Mouse (Mus musculus) limb, embryonic 15.5 days (tissue): ENCODE data around the gene Pik3r3. TPM values are rescaled to one million over a fixed set of nuclear protein-coding genes. Genes with fewer than 3 reads are reported as not detected.
"Not testable (repeated sequence)": the region's sequence is repeated elsewhere in the genome, so short reads cannot be mapped to it uniquely, and the experiment has no call there.

Experiments
- ATAC-seq: fragments of 200-750 bp; cut with Nextera tagmentation; 2 replicates; pipeline ENCODE4 v1.8.0; 2017; ENCODE audit warnings: low read depth, moderate TSS enrichment; ENCODE audit not compliant: insufficient number of reproducible peaks, low FRiP score, low TSS enrichment
- H3K27ac ChIP-seq: fragments of 300-500 bp; sonication (generic); 2 replicates; pipeline ENCODE4 v1.5.1; 2015; ENCODE audit warnings: moderate library complexity, mild to moderate bottlenecking, inconsistent platforms
- H3K27me3 ChIP-seq: fragments of 300-500 bp; sonication (generic); 2 replicates; pipeline ENCODE4 v1.6.1; 2015; ENCODE audit warnings: inconsistent platforms
- H3K36me3 ChIP-seq: fragments of 300-500 bp; sonication (generic); 2 replicates; pipeline ENCODE4 v1.6.1; 2015; ENCODE audit warnings: inconsistent platforms
- H3K4me1 ChIP-seq: fragments of 300-500 bp; sonication (generic); 2 replicates; pipeline ENCODE4 v1.6.1; 2015; ENCODE audit warnings: inconsistent platforms
- H3K4me2 ChIP-seq: fragments of 300-500 bp; sonication (generic); 2 replicates; pipeline ENCODE4 v1.6.1; 2015; ENCODE audit warnings: mild to moderate bottlenecking, inconsistent platforms
- H3K4me3 ChIP-seq: fragments of 300-500 bp; sonication (generic); 2 replicates; pipeline ENCODE4 v1.5.1; 2015; ENCODE audit warnings: mild to moderate bottlenecking, inconsistent platforms
- H3K9ac ChIP-seq: fragments of 300-500 bp; sonication (generic); 2 replicates; pipeline ENCODE4 v1.6.1; 2015; ENCODE audit warnings: inconsistent platforms
- H3K9me3 ChIP-seq: fragments of 300-500 bp; sonication (generic); 2 replicates; pipeline ENCODE4 v1.6.1; 2016; ENCODE audit warnings: inconsistent platforms
- WGBS: fragments of 180-500 bp; shearing (Covaris S2); methylation state at CpG from one replicate; pipeline ENCODE4 v1.1.7; 2015; 5-methylcytosine and 5-hydroxymethylcytosine counted together
- polyA plus RNA-seq: library from polyadenylated mRNA; unstranded; fragments of >200 nt; fragmentation: Nextera tagmentation; extraction: Ambion mirVana; gene quantifications from 2 replicates; pipeline ENCODE4 v1.2.1, GENCODE M21; 2015

Gene Pik3r3
- polyA plus RNA-seq, 1 experiment from 2014 or later: 11.8 TPM

DNA sequence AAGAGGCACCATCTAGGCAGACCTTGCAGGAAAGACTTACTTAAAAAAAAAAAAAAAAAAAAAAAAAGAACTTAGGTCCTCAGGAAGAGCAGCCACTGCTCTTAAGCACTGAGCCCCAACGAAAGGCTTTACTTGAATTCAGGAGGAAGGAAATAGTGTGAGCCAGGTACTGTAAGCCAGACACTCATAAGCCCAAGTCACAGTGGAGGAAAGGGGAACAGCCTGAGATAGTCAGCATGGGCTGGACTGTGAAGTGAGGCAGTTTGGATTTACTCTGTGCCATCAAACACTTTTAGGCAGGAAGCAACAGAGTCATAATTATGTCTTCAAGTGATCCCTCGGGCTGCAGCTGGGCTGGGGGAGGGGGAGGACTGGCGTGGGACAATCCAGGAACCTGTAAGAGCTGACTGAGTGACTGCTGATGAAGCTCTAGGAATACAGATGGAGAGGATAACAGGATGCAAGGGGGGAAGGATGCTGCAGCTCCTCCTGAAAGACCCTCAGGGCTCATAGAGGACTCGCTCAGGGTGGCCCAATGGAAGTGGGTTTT lies 29.1 kb upstream of the Pik3r3 start:
- Histone ChIP-seq H3K4me1 (no peaks in the 10 kb centered on the region), H3K27me3 (no peaks in the 10 kb centered on the region), H3K4me3 (no peak overlapping the region), H3K36me3 (no peaks in the 10 kb centered on the region), H3K9me3 (no peaks in the 10 kb centered on the region), H3K9ac (no peak overlapping the region), H3K27ac (no peak overlapping the region), H3K4me2 (no peak overlapping the region)
- 30% methylated on average over 4 of the region's 4 CpGs for WGBS
- ATAC-seq: no peak

GRCm38 (mm10) chr4:116193583-116194383 lies 27.6 kb upstream of the Pik3r3 start:
- Histone ChIP-seq H3K36me3 (no peaks in the 10 kb centered on the region), H3K4me3 (no peak overlapping the region), H3K4me2 (no peak overlapping the region), H3K4me1 (no peaks in the 10 kb centered on the region), H3K27me3 (no peaks in the 10 kb centered on the region), H3K27ac (no peak overlapping the region), H3K9me3 (no peaks in the 10 kb centered on the region), H3K9ac (no peak overlapping the region)
- ATAC-seq: no peak
- WGBS: 65% methylated on average over 9 of the region's 9 CpGs

DNA sequence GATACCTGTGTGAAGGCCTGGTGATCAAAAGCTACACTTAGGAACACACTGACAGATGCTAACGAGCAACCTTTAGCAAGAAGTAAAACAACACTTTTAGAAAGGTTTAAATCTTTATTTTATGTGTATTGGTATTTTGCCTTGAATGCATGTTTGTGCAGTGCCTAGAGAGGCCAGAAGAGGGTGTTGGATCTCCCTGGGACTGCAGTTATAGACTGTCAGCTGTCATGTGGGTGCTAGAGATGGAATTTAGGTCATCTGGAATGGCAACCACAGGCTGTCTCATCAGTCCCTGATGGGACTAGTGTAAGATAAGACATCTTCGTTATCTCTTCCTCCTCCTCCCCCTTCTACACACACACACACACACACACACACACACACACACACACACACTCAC lies 23.0 kb upstream of the Pik3r3 start:
- Histone ChIP-seq H3K27me3 (no peaks in the 10 kb centered on the region), H3K9ac (no peak overlapping the region), H3K4me1 (no peaks in the 10 kb centered on the region), H3K4me3 (no peak overlapping the region), H3K4me2 (no peak overlapping the region), H3K27ac (no peak overlapping the region), H3K36me3 (no peaks in the 10 kb centered on the region), H3K9me3 (no peaks in the 10 kb centered on the region)
- ATAC-seq: no peak
- 76% methylated on average over 2 of the region's 2 CpGs for WGBS

DNA sequence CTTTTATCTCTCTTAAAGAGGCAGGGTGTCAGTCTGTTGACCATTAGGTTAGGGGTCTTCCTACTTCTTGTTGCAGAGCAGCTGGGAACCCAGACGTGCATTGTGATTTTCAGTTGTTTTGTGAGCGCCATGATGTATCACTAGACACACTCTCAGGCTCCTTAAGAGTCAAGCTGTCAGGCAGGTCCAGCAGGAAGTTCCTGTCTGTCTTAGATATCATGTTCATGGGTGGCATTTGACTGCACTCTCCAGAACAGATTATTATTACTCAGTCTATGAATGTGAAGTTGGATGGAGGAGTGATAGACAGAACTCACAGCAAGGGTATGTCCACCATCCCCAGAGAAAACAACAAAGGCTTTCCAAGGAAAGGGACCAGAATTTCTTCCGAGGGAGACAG lies 17.0 kb upstream of the Pik3r3 start:
- no peaks in the 10 kb centered on the region for H3K36me3 ChIP-seq
- no peak overlapping the region for H3K4me3 ChIP-seq
- H3K27me3 ChIP-seq: no peaks in the 10 kb centered on the region
- no peak for ATAC-seq
- no peak overlapping the region for H3K27ac ChIP-seq
- no peaks in the 10 kb centered on the region for H3K4me1 ChIP-seq
- H3K4me2 ChIP-seq: no peak overlapping the region
- no peak overlapping the region for H3K9ac ChIP-seq
- 59% methylated on average over 3 of the region's 3 CpGs for WGBS
- no peaks in the 10 kb centered on the region for H3K9me3 ChIP-seq

GRCm38 (mm10) chr4:116206531-116206930 lies 14.9 kb upstream of the Pik3r3 start:
- no peaks in the 10 kb centered on the region for H3K4me1 ChIP-seq
- H3K36me3 ChIP-seq: no peaks in the 10 kb centered on the region
- no peak overlapping the region for H3K4me3 ChIP-seq
- H3K9ac ChIP-seq: no peak overlapping the region
- WGBS: 60% methylated on average over 4 of the region's 4 CpGs
- no peak for ATAC-seq
- H3K27me3 ChIP-seq: no peaks in the 10 kb centered on the region
- no peaks in the 10 kb centered on the region for H3K9me3 ChIP-seq
- H3K27ac ChIP-seq: no peak overlapping the region
- no peak overlapping the region for H3K4me2 ChIP-seq

- no peak for ATAC-seq
- Histone ChIP-seq H3K4me2 (no peak overlapping the region), H3K27me3 (no peaks in the 10 kb centered on the region), H3K4me1 (no peaks in the 10 kb centered on the region), H3K36me3 (no peaks in the 10 kb centered on the region), H3K9me3 (no peaks in the 10 kb centered on the region), H3K9ac (no peak overlapping the region), H3K27ac (no peak overlapping the region), H3K4me3 (no peak overlapping the region)
- 87% methylated on average over 1 of the region's 1 CpGs for WGBS
Observed at GRCm38 (mm10) chr4:116208891-116209290, 12.5 kb upstream of the Pik3r3 start.

DNA sequence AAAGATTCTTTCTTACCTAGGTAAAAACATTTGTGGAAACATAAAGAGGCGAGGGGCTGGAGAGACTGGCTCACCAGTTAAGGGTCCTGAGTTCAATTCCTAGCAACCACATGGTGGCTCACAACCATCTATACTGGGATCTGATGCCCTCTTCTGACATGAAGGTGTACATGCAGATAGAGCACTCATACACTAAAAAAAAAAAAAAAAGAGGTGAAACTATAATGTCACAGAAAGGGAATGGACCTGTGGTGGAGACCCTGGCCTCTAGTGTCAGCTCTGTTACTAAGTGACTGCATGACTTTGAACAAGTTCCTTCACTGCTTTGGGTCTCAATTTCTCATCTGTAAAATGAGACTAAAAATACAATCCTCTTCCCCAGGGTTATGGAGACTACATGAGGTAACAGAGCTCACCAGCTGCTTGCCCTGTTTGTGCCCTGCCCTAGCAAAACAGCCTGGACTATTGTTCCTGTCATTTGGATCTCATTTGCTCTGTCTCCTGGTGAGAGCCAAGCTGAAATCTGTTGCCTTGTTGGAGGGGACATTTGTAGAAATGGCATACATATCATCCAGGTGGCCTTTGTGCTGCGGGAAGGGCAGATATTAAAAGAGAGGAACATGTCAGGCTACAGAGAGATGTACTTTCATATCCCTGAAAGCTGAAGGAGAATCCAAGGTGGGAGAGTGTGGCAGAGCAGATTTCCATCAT lies 5.4 kb upstream of the Pik3r3 start:
- ATAC-seq: no peak
- 92% methylated on average over 2 of the region's 2 CpGs for WGBS

DNA sequence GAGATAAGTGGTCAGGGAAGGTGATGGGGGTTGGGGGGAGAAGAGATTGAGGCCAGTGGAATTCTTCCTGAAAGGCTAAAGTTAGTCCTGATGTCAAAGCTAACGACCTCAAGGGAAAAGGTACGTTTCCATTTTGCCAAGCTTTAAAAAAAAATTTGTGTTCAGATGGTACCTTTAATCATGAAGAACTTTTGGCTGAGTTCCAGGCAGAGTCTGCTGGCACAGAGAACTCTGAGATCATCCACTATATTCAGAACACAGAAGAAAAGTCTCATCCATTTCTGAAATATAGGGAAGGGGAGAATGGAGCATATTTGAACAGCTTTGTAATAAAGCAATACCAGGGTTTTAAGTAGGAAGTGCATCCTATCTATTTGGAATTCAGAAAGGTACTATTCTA lies 4.4 kb upstream of the Pik3r3 start:
- Histone ChIP-seq H3K4me1 (0 out of 2 replicates have a peak, but pooled peaks cover 5% of the 10 kb centered on the region), H3K9me3 (no peaks in the 10 kb centered on the region), H3K9ac (no peak overlapping the region), H3K27me3 (no peaks in the 10 kb centered on the region), H3K4me2 (no peak overlapping the region), H3K27ac (no peak overlapping the region), H3K4me3 (no peak overlapping the region), H3K36me3 (no peaks in the 10 kb centered on the region)
- 26% methylated on average over 2 of the region's 2 CpGs for WGBS
- no peak for ATAC-seq

More for the DNA sequence above, 5.4 kb upstream of the Pik3r3 start:
- H3K9me3 ChIP-seq: no peaks in the 10 kb centered on the region
- H3K4me2 ChIP-seq: no peak overlapping the region
- H3K27ac ChIP-seq: no peak overlapping the region
- H3K27me3 ChIP-seq: no peaks in the 10 kb centered on the region
- no peaks in the 10 kb centered on the region for H3K36me3 ChIP-seq
- 0 out of 2 replicates have a peak, but pooled peaks cover 5% of the 10 kb centered on the region for H3K4me1 ChIP-seq
- no peak overlapping the region for H3K9ac ChIP-seq
- H3K4me3 ChIP-seq: no peak overlapping the region

DNA sequence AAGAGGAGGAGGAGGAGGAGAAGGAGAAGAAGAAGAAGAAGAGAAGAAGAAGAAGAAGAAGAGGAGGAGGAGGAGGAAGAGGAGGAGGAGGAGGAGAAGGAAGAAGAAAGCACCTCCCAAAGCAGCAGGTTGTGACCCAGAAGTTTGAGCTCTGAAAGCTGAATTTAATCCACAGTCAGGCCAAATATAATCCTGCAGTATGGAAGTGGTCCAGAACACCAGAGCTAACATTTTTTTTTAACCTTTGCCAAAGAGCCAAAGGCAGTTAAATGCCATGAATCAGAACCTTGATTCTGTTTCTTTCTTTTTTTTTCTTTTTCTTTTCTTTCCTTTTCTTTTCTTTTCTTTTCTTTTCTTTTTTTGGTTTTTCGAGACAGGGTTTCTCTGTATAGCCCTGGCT lies 3.8 kb upstream of the Pik3r3 start:
- not testable (repeated sequence) for H3K4me3 ChIP-seq, H3K27ac ChIP-seq, H3K9me3 ChIP-seq, H3K4me2 ChIP-seq, ATAC-seq, H3K36me3 ChIP-seq, H3K4me1 ChIP-seq, H3K9ac ChIP-seq, H3K27me3 ChIP-seq
- WGBS: 77% methylated on average over 1 of the region's 1 CpGs

GRCm38 (mm10) chr4:116219056-116219455 lies 2.4 kb upstream of the Pik3r3 start:
- Histone ChIP-seq H3K36me3 (no peaks in the 10 kb centered on the region), H3K27me3 (no peaks in the 10 kb centered on the region), H3K4me2 (no peak overlapping the region), H3K4me1 (0 out of 2 replicates have a peak, but pooled peaks cover 5% of the 10 kb centered on the region), H3K9me3 (no peaks in the 10 kb centered on the region), H3K9ac (no peak overlapping the region), H3K4me3 (no peak overlapping the region), H3K27ac (no peak overlapping the region)
- ATAC-seq: no peak
- 90% methylated on average over 1 of the region's 1 CpGs for WGBS

GRCm38 (mm10) chr4:116220071-116220650 lies 1.3 kb upstream of the Pik3r3 start:
- peak overlapping the region; percentile 99 for H3K27ac ChIP-seq
- H3K9me3 ChIP-seq: no peaks in the 10 kb centered on the region
- H3K4me1 ChIP-seq: 0 out of 2 replicates have a peak, but pooled peaks cover 5% of the 10 kb centered on the region
- 3% methylated on average over 6 of the region's 6 CpGs for WGBS
- ATAC-seq: no peak
- no peaks in the 10 kb centered on the region for H3K27me3 ChIP-seq
- H3K36me3 ChIP-seq: no peaks in the 10 kb centered on the region
- H3K4me2 ChIP-seq: peak overlapping the region; percentile 63
- H3K9ac ChIP-seq: peak overlapping the region; percentile 77; the same call in 1 of the 2 replicates
- peak overlapping the region; percentile 71 for H3K4me3 ChIP-seq

GRCm38 (mm10) chr4:116220780-116221139 lies 658 bp upstream of the Pik3r3 start:
- H3K36me3 ChIP-seq: no peaks in the 10 kb centered on the region
- 1% methylated on average over 26 of the region's 26 CpGs for WGBS
- H3K27me3 ChIP-seq: no peaks in the 10 kb centered on the region
- H3K4me1 ChIP-seq: 0 out of 2 replicates have a peak, but pooled peaks cover 5% of the 10 kb centered on the region
- peak; percentile 32; the same call in 1 of the 2 replicates for ATAC-seq
- H3K9ac ChIP-seq: peak overlapping the region; percentile 77
- H3K4me2 ChIP-seq: peak overlapping the region; percentile 63
- H3K9me3 ChIP-seq: no peaks in the 10 kb centered on the region
- peak overlapping the region; percentile 99 for H3K27ac ChIP-seq
- peak overlapping the region; percentile 71 for H3K4me3 ChIP-seq
